Mouse (Mus musculus) spleen, adult 2 months (tissue): Measurements from ENCODE around the gene Gm5148.

Experiments used
- CTCF ChIP-seq: fragments of 200-500 bp; IDR thresholded peaks from 2 replicates; pipeline ENCODE4 v1.5.1; 2011; ENCODE audit warnings: mild to moderate bottlenecking, inconsistent platforms; ENCODE audit not compliant: insufficient read depth, insufficient read length, insufficient replicate concordance; ENCODE audit errors: extremely low read depth
- POLR2A ChIP-seq: fragments of 200-500 bp; IDR thresholded peaks from 2 replicates; pipeline ENCODE4 v1.6.1; 2011; ENCODE audit warnings: low read depth, low read length, inconsistent platforms

- TF ChIP-seq CTCF: no peak
- no peak for TF ChIP-seq POLR2A
These were observed 36.6 kb upstream of the Gm5148 start for GRCm38 (mm10) chr3:37760866-37761265.
